Mouse (Mus musculus) left cerebral cortex, adult 8-10 months (tissue): Measurements from ENCODE around the gene Dmc1. TPM values are rescaled to one million over a fixed set of nuclear protein-coding genes. Genes with fewer than 3 reads are reported as not detected.

Experiments
- DNase-seq, 2 experiments: peaks; one replicate each; pipeline ENCODE4 v3.0.0; 2022; ENCODE audit warnings: low spot score in 2 of 2
- microRNA-seq, 2 experiments: library from miRNA; unstranded; fragments of <30 nt; microRNA quantifications; one replicate each; pipeline ENCODE4 v1.2.0; 2022
- total RNA-seq, 4 experiments: library from RNA; stranded (reverse); gene quantifications; 2 replicates each; pipeline ENCODE4 v1.2.4; 2022

Gene Dmc1
- total RNA-seq, 4 experiments from 2014 or later: 0.17 to 1.8 (median 0.92) TPM

GRCm38 (mm10) chr15:79516171-79517096 is 88.5 kb downstream of the Dmc1 start, which contains the start of gene Kdelr3:
Gene Kdelr3 (plus strand): TSS chr15:79516411.
- DNase-seq: peak in 1 of 2 experiments; percentile 27

GRCm38 (mm10) chr15:79513940-79514339 is 91.0 kb downstream of the Dmc1 start:
- no peak for DNase-seq

GRCm38 (mm10) chr15:79511553-79512320 is 93.2 kb downstream of the Dmc1 start:
- peak; percentile 71 to 76 for DNase-seq

Small RNA genes within 50 kb of the gene (microRNA-seq; reads per million reads assigned to microRNA genes)
- gene Gm27903: 0 reads per million in 2 experiments

Other genes with a start within 250 kb of the Dmc1 start
- gene Tmem184b, start 201.5 kb downstream of the Dmc1 start, total RNA-seq: 10 to 100 TPM; 69.7 to 89.8 (median 75.6) TPM
- 100 to 1,000 TPM; 146 to 162 (median 152) TPM for gene Csnk1e, start 149.5 kb downstream of the Dmc1 start, total RNA-seq
- 100 to 1,000 TPM; 188 to 236 (median 202) TPM for gene Kcnj4, start 99.9 kb downstream of the Dmc1 start, total RNA-seq
- gene Kdelr3, start 88.7 kb downstream of the Dmc1 start, total RNA-seq: under 1 TPM; 0.26 to 0.62 (median 0.48) TPM
- 100 to 1,000 TPM; 296 to 324 (median 312) TPM for gene Ddx17, start 58.4 kb downstream of the Dmc1 start, total RNA-seq
- gene Fam227a, start 53.8 kb upstream of the Dmc1 start, total RNA-seq: 10 to 100 TPM; 10.4 to 11.4 (median 10.6) TPM
- 10 to 100 TPM; 42.9 to 48.2 (median 46.4) TPM for gene Cby1, start 54.1 kb upstream of the Dmc1 start, total RNA-seq
- 100 to 1,000 TPM in 2 of 4 experiments, 10 to 100 TPM in 2; 87.9 to 109 (median 103) TPM for gene Tomm22, start 65.8 kb upstream of the Dmc1 start, total RNA-seq
- 10 to 100 TPM; 56.0 to 62.3 (median 60.6) TPM for gene Josd1, start 82.8 kb upstream of the Dmc1 start, total RNA-seq
- 10 to 100 TPM; 48.5 to 60.5 (median 55.9) TPM for gene Gtpbp1, start 85.7 kb upstream of the Dmc1 start, total RNA-seq
- gene Sun2, start 137.4 kb upstream of the Dmc1 start, total RNA-seq: 10 to 100 TPM; 50.4 to 71.2 (median 63.2) TPM
- 10 to 100 TPM; 49.3 to 56.8 (median 52.9) TPM for gene Dnal4, start 172.7 kb upstream of the Dmc1 start, total RNA-seq
- gene Nptxr, start 199.7 kb upstream of the Dmc1 start, total RNA-seq: 100 to 1,000 TPM; 506 to 553 (median 527) TPM
- 10 to 100 TPM; 14.8 to 25.9 (median 19.3) TPM for gene Npcd, start 229.1 kb upstream of the Dmc1 start, total RNA-seq
- 100 to 1,000 TPM; 293 to 319 (median 310) TPM for gene Cbx6, start 229.6 kb upstream of the Dmc1 start, total RNA-seq